Mouse (Mus musculus): Measurements from ENCODE around the gene 6430628N08Rik.
A peak's percentile ranks its signal among the peaks of the same experiment; 100 is the strongest.

The 6430628N08Rik gene

GRCm38 (mm10) chr4:115890553-115890952, at the start of gene 6430628N08Rik:
TSS of gene 6430628N08Rik (plus strand) at chr4:115890665.
- DNase-seq (ENCODE audit: low read depth, low spot score), result no peak

DNA sequence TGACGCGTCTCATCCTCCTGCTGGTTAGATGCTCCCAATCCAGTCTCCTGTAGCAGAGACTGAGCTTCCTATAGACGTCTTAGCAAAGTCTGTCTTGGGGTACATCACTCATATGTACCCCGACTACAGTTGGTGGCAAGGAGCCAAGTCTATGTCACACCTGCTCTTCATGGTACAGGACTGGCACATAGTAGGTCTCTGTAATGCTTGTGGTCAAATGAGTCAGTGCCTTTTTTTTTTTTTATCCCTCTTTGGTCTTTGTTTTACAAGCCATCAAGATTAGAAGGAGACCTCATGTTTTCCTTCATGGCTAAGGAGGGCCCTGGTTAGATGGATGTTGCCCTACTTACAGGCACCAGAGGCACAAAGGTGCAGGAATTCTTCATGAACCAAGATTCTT, 49.6 kb upstream of the 6430628N08Rik start:
- DNase-seq (ENCODE audit: low read depth, low spot score), result no peak

DNA sequence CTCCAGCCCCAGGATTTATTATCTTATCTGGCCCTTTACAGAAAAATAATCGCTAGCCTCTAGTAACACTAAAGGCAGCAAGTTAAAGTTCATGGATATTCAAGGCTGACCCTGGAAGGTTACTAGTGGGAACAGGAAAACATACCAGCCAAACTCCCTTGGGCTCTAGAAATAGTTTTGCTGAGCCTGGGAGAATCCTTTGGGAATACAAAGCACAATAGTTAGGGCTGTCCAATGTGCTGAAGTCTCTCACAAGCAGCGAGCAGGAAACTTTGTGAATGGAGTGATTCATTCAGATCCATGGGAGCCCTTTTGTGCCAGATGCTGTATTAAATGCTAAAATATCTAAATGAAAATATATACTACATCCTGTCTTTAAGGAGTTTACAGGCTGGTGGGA, 43.8 kb upstream of the 6430628N08Rik start:
- peak; percentile 41 for DNase-seq (ENCODE audit: low read depth, low spot score)

DNA sequence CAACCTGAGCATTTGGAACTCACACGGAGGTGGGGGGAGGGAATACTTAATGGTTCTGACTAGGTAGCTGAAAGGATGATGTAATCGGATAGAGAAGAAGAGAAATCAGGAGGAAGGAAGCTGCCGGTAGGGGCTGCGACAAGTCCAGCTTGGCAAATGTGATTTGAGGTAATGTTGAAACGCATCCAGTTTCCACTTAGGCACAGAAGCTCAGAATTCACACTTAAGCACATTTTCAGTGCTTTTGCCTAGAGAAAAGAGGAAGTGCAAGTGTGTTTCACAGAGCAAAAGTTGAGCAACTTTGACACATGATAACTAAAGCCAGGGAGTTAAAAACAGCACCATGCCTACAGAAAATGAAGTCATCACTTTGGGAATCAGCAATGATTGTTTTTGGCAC, 43.1 kb upstream of the 6430628N08Rik start:
- no peak for DNase-seq (ENCODE audit: low read depth, low spot score)

DNA sequence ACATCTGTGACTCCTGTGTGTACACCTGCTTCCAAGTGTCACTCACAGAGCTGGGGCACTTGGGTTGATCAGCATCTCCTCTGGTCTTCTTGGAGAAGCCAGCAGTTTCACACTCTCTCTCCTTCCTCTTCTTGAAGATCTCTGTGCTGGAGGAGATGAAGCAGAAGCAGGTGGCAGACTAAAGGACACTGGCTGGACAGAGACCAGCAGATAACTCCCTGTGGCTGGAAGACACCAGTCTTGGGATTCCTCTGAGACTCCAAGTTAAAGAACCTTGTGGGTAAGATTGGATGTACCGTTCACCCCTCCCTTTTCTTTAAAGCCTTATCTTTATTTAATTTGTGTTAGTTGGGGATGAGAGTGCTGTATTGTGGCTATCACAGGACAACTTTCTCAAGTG, 42.4 kb upstream of the 6430628N08Rik start:
- no peak for DNase-seq (ENCODE audit: low read depth, low spot score)

DNA sequence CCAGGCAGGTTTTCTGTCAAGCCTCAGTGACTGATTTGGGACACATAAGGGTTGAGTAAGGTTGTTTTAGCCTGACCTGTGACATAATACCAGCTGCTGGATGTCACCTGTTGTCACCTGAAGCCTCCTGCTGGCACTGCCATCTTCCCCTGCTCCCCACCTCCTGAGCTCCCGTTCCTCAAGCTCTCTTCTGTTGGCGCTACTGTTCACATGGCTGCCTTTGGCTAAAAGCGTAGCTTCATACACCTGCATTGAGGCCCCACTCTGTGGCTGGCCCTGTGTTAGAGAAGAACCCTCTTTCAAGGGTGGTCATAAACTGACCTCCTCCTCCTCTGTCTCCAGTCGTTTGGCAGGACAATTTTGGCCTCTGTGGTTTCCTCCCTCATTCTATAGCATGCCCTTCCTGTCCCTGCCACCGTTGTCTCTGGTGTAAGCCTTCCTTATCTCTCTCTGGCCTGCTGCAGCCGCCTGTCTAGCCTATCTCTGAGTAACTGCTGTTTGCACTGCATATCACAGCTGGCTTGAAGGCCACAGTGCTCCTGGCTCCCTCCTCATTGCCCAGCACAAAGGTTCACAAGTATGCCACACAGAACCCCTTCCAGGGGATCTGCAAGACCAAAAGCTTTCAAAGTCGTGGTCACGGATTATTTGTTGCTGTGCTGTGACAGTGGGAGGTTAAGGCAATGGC, 41.3 kb upstream of the 6430628N08Rik start:
- DNase-seq (ENCODE audit: low read depth, low spot score), result no peak

GRCm38 (mm10) chr4:115850111-115850510, 40.4 kb upstream of the 6430628N08Rik start:
- no peak for DNase-seq (ENCODE audit: low read depth, low spot score)

DNA sequence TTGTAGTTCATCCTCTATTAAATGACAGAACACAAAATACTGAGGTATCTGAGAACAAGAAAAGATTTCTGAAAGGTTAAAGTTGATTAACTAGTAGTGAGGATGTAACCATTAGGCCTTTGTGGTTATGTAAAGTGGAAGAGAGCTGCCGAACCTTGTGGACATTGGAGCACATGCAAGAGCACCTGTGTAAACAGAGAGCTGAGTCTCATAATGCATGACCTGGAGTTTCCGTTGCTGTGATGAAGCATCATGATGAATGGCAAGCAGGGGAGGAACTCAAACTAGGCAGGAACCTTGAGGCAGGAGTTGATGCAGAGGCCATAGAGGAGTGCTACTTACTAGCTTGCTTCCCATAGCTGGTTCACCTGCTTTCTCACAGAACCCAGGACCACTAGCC, 39.8 kb upstream of the 6430628N08Rik start:
- DNase-seq (ENCODE audit: low read depth, low spot score), result no peak

DNA sequence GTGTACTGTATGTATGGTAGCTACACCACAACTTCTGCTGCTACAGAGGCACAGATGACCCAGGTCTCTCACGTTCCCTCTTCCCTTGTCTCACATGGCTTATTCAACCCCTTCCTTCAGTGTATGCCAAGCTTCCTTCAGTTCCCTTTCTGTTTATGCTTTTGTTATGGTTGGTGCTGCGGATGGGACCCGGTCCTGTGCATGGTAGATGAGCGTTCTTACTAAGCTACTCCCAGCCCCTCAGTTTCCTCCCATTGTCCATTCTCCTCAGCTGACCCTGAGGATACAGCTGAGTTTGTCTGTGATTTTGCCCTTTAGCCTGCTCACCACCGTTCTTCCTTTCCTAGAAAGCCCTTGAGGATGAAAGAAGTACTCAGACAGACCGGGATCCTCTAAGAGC, 38.9 kb upstream of the 6430628N08Rik start:
- DNase-seq (ENCODE audit: low read depth, low spot score), result no peak

DNA sequence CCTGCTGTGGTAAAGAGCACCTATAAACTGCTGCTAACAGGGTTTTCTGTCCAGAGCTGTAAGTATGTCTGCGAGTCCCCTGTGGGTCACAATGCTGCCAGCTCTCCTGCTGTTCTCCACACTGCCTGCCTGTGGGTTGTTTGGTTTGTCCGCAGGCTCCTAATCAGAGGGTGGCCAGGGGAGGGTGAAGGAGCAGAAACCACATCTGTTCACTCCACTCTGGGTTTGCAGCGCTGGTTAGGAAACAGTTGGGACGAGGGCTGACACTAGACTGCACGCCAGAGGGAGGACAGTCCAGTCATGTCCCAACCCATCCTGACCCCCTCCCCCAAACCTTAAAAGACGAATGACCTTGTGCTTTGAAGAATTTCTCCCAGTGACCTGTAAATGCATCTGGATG, 35.4 kb upstream of the 6430628N08Rik start:
- DNase-seq (ENCODE audit: low read depth, low spot score), result no peak

- DNase-seq (ENCODE audit: low read depth, low spot score), result no peak
Measured at GRCm38 (mm10) chr4:115855609-115856008, 34.9 kb upstream of the 6430628N08Rik start.

GRCm38 (mm10) chr4:115856282-115856681, 34.2 kb upstream of the 6430628N08Rik start:
- no peak for DNase-seq (ENCODE audit: low read depth, low spot score)

GRCm38 (mm10) chr4:115857293-115857883, 33.1 kb upstream of the 6430628N08Rik start:
- no peak for DNase-seq (ENCODE audit: low read depth, low spot score)

DNA sequence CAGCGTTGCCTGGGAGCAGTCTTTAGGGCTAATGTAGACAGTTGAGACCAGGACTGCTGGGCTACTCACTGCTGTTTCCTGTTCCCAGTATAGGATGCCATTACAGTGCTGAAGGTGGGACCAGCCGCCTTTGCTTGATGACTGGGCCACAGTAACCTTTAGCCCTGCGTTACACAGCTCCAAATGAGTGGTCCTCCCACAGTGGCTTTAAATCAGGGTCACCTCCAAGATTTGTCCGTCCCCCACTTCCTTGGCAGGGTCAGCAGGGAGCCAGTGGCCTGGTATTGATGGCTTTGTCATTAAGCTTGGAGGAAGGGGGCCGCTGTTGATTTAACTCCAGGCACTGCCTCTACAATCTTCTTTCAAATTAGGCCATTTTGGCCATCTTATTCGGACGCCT, 27.1 kb upstream of the 6430628N08Rik start:
- DNase-seq (ENCODE audit: low read depth, low spot score), result no peak

DNA sequence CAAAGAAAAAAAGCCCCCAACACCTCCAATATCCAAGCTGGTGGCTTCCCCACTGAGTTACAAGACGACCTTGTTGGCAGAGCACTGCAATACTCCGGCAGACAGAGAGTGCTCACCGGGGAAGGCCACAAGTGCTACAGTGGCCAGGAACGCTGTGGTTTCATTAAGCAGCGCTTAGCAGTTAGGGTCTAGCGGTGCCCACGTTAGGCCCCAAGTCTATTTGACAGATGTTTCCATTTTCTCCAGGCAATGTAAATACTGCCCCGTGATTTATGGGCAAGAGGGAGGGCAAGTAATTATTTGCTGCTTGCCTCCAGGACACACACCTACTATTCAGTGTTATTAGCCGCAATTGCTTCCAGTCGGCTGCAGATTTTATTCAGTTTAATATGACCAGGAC, 26.6 kb upstream of the 6430628N08Rik start:
- DNase-seq (ENCODE audit: low read depth, low spot score), result peak; percentile 65

- DNase-seq (ENCODE audit: low read depth, low spot score), result no peak
Measured at GRCm38 (mm10) chr4:115869512-115870210, 20.8 kb upstream of the 6430628N08Rik start.

GRCm38 (mm10) chr4:115873231-115873630, 17.2 kb upstream of the 6430628N08Rik start:
- DNase-seq (ENCODE audit: low read depth, low spot score), result no peak

- peak; percentile 72 for DNase-seq (ENCODE audit: low read depth, low spot score)
Measured at GRCm38 (mm10) chr4:115878216-115878678, 12.2 kb upstream of the 6430628N08Rik start.

DNA sequence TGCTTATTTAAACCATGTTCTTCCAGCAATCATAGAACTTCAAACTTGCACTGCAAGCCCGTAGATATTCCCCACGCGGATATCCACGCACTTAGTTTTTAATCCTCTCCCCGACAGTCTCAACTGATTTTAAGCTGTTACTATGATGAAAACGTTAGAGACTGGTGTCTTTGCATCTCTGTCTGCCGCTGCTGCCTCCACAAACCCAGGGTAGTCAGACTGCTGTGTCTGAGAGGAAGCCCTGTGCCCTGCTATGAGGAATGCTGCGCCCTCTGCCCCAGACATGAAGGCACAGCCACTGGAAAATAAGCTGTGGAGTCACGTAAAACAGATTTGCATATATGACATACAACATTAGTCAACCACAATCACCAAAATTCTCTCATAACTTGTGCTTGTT, 11.6 kb upstream of the 6430628N08Rik start:
- no peak for DNase-seq (ENCODE audit: low read depth, low spot score)

DNA sequence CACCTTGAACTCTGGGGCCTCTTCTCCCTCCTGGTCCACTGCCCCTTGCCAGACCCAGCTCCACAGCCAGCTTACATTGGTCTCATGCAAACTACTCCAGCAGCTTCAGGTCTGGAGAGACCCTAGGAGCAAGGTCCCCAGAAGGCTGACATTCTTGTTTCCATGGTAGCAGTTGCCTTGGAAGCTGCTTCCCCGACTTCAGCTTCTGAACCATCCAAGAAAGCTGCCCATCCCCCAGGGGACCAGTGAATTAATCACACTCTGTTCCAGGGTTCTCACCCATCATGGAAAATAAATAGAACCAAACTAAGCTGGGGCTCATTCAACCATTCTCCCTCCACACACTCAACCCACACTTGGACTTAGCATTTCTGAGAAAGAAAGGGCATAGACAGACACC, 9.3 kb upstream of the 6430628N08Rik start:
- DNase-seq (ENCODE audit: low read depth, low spot score), result peak; percentile 75

DNA sequence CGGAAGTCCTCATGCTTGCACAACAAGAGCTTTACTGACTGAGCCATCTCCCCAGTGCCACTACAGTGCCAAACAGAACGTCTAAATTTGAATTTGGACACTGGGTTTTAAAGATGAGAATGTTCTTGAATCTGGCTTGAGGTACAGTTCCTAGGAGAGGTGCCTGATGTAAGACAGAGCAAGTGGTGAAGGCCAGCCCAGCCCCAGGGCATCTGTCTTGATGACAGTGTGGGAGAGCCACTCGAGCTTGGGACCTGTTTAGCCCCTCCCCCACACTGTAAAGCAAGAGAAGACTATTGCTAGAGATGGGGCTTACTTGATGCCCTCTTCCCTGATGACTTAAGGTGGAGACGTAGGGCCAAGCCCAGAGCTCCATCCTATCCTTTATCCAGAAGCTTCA, 8.3 kb upstream of the 6430628N08Rik start:
- DNase-seq (ENCODE audit: low read depth, low spot score), result no peak

DNA sequence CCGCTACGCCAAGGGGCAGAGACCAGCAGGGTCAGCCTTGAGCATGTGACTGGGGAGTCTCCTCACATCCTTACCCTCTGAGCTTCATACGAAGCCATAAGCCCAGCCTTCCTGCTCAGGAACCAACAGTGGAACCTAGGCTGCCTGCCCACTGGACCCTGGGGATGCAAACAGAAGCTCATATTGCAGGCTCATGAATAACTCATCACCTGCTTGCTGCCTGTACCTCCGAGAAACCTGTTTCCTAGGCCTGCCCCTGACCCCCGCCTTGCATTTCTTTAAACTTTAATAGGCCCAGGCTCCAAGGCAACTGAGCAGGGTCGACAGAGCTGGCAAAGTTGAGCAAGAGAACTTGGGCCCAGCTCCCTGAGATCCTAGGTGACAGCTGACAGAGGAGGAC, 6.4 kb upstream of the 6430628N08Rik start, which contains the start of gene Kncn:
TSS of gene Kncn (plus strand) at position 379 of the 400 bp plus-strand sequence.
- no peak for DNase-seq (ENCODE audit: low read depth, low spot score)

DNA sequence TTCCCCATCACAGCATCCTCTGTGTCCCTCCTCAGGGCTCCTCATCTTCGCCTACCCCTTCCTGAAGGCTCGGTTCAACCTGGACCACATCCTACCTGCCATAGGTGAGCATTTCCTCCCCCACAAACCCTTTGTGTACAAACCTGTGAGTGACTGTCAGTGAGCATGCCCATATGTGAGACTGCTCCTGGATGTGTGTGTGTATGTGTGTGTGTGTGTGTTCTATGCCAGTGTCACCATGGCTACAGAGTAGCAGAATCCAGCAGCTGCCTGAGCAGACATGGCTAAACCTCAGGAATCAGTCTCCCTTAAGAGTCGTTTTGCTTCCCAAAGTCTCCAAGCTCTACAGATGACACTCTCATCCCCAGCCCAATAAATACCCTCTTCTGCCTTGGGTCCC, 4.6 kb upstream of the 6430628N08Rik start:
- DNase-seq (ENCODE audit: low read depth, low spot score), result no peak

Measured in mesoderm, embryonic 11.5 days (tissue).